ENCODE assay signal across 8 mouse cellular contexts in the genomic region with DNA sequence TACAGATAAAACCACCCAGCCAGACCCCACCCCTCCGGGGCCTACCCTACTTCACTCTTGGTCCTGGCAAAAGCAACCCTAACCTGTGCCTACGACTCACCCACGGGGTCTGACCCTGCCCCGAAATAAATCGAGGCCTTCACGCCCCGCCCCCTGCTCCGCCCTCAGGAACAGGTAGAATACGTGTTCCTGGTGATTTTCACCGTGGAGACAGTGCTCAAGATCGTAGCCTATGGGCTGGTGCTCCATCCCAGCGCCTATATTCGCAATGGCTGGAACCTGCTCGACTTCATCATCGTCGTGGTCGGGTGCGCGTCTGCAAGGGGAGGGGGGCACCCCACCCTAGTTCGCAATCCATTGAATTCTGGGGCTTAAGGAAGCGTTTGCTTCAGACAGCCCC. TPM values are rescaled to one million over a fixed set of nuclear protein-coding genes. Genes with fewer than 3 reads are reported as not detected.
DNase-seq lines count a peak whose midpoint lies in the region; ATAC-seq and TF ChIP-seq lines count a peak whose summit lies in the region.

No protein-coding gene starts in this region.

- ATAC-seq in heart, embryonic 14.5 days (ENCODE audit: insufficient number of reproducible peaks, insufficient read depth, low FRiP score, low read depth) = no peak
- ATAC-seq in embryonic facial prominence, embryonic 15.5 days (ENCODE audit: insufficient number of reproducible peaks, low FRiP score, low TSS enrichment, low read depth) = no peak
- no peak for ATAC-seq in limb, embryonic 14.5 days (ENCODE audit: low FRiP score, low read depth)

- intact Hi-C loops in left cerebral cortex, postnatal 10 days (cut with DNase I) = no loop called here

- 0 out of 2 replicates have a peak overlapping the region, but pooled peaks have one; percentile 21 for H3K9ac ChIP-seq in heart, embryonic 14.5 days (ENCODE audit: low read length)
- 0 out of 2 replicates have a peak overlapping the region, but pooled peaks have one; percentile 43 for H3K9ac ChIP-seq in ES-E14 (ENCODE audit: insufficient read depth, low read depth, low read length, poor library complexity, severe bottlenecking)
- H3K9ac ChIP-seq in embryonic facial prominence, embryonic 15.5 days = no peak overlapping the region
- peak overlapping the region; percentile 41; the same call in 1 of the 2 replicates for H3K9ac ChIP-seq in limb, embryonic 14.5 days (ENCODE audit: low read depth, low read length, severe bottlenecking)

- H3K36me3 ChIP-seq in heart, embryonic 14.5 days (ENCODE audit: control insufficient read depth, insufficient read depth, low read length) = no peaks in the 10 kb centered on the region
- H3K36me3 ChIP-seq in ES-E14 (ENCODE audit: control insufficient read depth, insufficient read depth, low read length, poor library complexity, severe bottlenecking) = no peaks in the 10 kb centered on the region
- no peaks in the 10 kb centered on the region for H3K36me3 ChIP-seq in embryonic facial prominence, embryonic 15.5 days
- H3K36me3 ChIP-seq in limb, embryonic 14.5 days (ENCODE audit: control insufficient read depth, insufficient read depth, low read length) = no peaks in the 10 kb centered on the region

- H3K4me3 ChIP-seq in heart, embryonic 14.5 days (ENCODE audit: control insufficient read depth in 1 of 2, insufficient read depth in 1 of 2, low read depth in 1 of 2, low read length in 2 of 2) = peak overlapping the region; percentile 35 to 48
- peak overlapping the region; percentile 11 to 24; a peak in 2 of 4 replicates for H3K4me3 ChIP-seq in ES-E14 (ENCODE audit: insufficient read depth in 1 of 2, low read depth in 1 of 2, low read length in 2 of 2, poor library complexity in 1 of 2, severe bottlenecking in 1 of 2)
- peak overlapping the region; percentile 34 for H3K4me3 ChIP-seq in embryonic facial prominence, embryonic 15.5 days (replicated peaks)
- H3K4me3 ChIP-seq in limb, embryonic 14.5 days (replicated peaks; ENCODE audit: low read length) = peak overlapping the region; percentile 38

- no peak overlapping the region for H3K27ac ChIP-seq in heart, embryonic 14.5 days (replicated peaks in 1 of 2; ENCODE audit: control insufficient read depth in 1 of 2, insufficient read depth in 1 of 2, low read depth in 2 of 2, low read length in 2 of 2)
- H3K27ac ChIP-seq in ES-E14 (ENCODE audit: insufficient read depth, low read depth, low read length, poor library complexity, severe bottlenecking) = no peak overlapping the region
- no peak overlapping the region for H3K27ac ChIP-seq in embryonic facial prominence, embryonic 15.5 days (replicated peaks)
- no peak overlapping the region for H3K27ac ChIP-seq in limb, embryonic 14.5 days (replicated peaks; ENCODE audit: low read depth, low read length)

- 31% methylated on average over 21 of the region's 21 CpGs for WGBS in heart, embryonic 14.5 days
- 26% methylated on average over 21 of the region's 21 CpGs for WGBS in embryonic facial prominence, embryonic 15.5 days
- WGBS in limb, embryonic 14.5 days = 28% methylated on average over 20 of the region's 21 CpGs

- no peaks in the 10 kb centered on the region for H3K9me3 ChIP-seq in heart, embryonic 14.5 days (ENCODE audit: control insufficient read depth, low read length)
- H3K9me3 ChIP-seq in ES-E14 (ENCODE audit: control insufficient read depth, insufficient read depth, low read depth, low read length) = no peaks in the 10 kb centered on the region
- no peaks in the 10 kb centered on the region for H3K9me3 ChIP-seq in embryonic facial prominence, embryonic 15.5 days (replicated peaks)
- no peaks in the 10 kb centered on the region for H3K9me3 ChIP-seq in limb, embryonic 14.5 days (ENCODE audit: control insufficient read depth, low read length)

- H3K4me2 ChIP-seq in heart, embryonic 14.5 days (ENCODE audit: low read length) = peak overlapping the region; percentile 74
- peak overlapping the region; percentile 58 for H3K4me2 ChIP-seq in embryonic facial prominence, embryonic 15.5 days (replicated peaks)
- H3K4me2 ChIP-seq in limb, embryonic 14.5 days (replicated peaks; ENCODE audit: low read depth, low read length, severe bottlenecking) = peak overlapping the region; percentile 61

- in situ Hi-C loops in ES-E14 (cut with MboI; ENCODE audit: low sequenced_read_pairs in 2 of 2, unreplicated experiment in 2 of 2) = no loop called here

- no peaks in the 10 kb centered on the region; the same call in 1 of the 2 replicates for H3K27me3 ChIP-seq in heart, embryonic 14.5 days (ENCODE audit: control insufficient read depth, insufficient read depth, low read length)
- no peaks in the 10 kb centered on the region; the same call in 1 of the 2 replicates for H3K27me3 ChIP-seq in embryonic facial prominence, embryonic 15.5 days
- H3K27me3 ChIP-seq in limb, embryonic 14.5 days (ENCODE audit: control insufficient read depth, insufficient read depth, low read length) = no peaks in the 10 kb centered on the region

- H3K4me1 ChIP-seq in heart, embryonic 14.5 days (ENCODE audit: control insufficient read depth in 2 of 2, insufficient read depth in 2 of 2, low read length in 2 of 2) = no peaks in the 10 kb centered on the region
- H3K4me1 ChIP-seq in ES-E14 (ENCODE audit: control insufficient read depth in 2 of 2, insufficient read depth in 2 of 2, low read length in 2 of 2, poor library complexity in 1 of 2) = peaks cover 0 to 4% of the 10 kb centered on the region in 2 experiments; a peak in 1 of 4 replicates
- no peaks in the 10 kb centered on the region for H3K4me1 ChIP-seq in embryonic facial prominence, embryonic 15.5 days
- no peaks in the 10 kb centered on the region for H3K4me1 ChIP-seq in limb, embryonic 14.5 days (ENCODE audit: control insufficient read depth, insufficient read depth, low read length)

- TF ChIP-seq POLR2A in limb, embryonic 14.5 days (IDR thresholded peaks at IDR 0.05; ENCODE audit: borderline replicate concordance, extremely low read depth, insufficient read depth, insufficient read length) = no peak

- no peak for DNase-seq in heart, adult 8-10 months (ENCODE audit: low spot score)
- DNase-seq in ES-E14 (ENCODE audit: low read depth, low spot score) = no peak
- no peak for DNase-seq in limb, embryonic 14.5 days (ENCODE audit: low spot score)
- no peak for DNase-seq in frontal cortex, postnatal 25 days (ENCODE audit: low spot score in 2 of 2)
- DNase-seq in left cerebral cortex, postnatal 10 days (ENCODE audit: extremely low spot score in 1 of 2, low spot score in 2 of 2) = no peak
- DNase-seq in gastrocnemius, postnatal 4 days (ENCODE audit: low spot score in 2 of 2) = no peak

TF ChIP-seq in ES-E14, 5 proteins besides CTCF, POLR2A, EP300 and RAD21 (continues in another document):
- no peak for TF ChIP-seq HCFC1 (IDR thresholded peaks at IDR 0.05; ENCODE audit: borderline replicate concordance, insufficient read depth, low read length)

RNA-seq across cellular contexts. Expression of gene Cacna1f, which starts 3.2 kb away (rescaled TPM):
- polyA plus RNA-seq in heart, embryonic 14.5 days (2014; fragmentation: Nextera tagmentation; extraction: Ambion mirVana) = not detected in 2 replicates
- total RNA-seq in heart, adult 8-10 months (2022) = not detected
- total RNA-seq in ES-E14 (2012; rRNA removed) = 0.16 TPM in 1 of 2 replicates, not detected in the other
- polyA plus RNA-seq in embryonic facial prominence, embryonic 15.5 days (2015; fragmentation: Nextera tagmentation; extraction: Ambion mirVana) = 0.03 and 0.11 TPM in 2 replicates
- polyA plus RNA-seq in limb, embryonic 14.5 days (2012; rRNA removed) = 0.04 TPM in 1 of 2 replicates, not detected in the other
- polyA plus RNA-seq in limb, embryonic 14.5 days (2014; fragmentation: Nextera tagmentation; extraction: Ambion mirVana) = 0.04 TPM in 2 replicates
- under 1 TPM; 0.08 to 0.17 TPM for total RNA-seq in left cerebral cortex, postnatal 10 days (2021)
- not detected for total RNA-seq in gastrocnemius, postnatal 4 days (2021)

RNA-seq across cellular contexts. Expression of gene Ccdc22, which starts 4.7 kb away (rescaled TPM):
- 16.1 and 17.4 TPM in 2 replicates for polyA plus RNA-seq in heart, embryonic 14.5 days (2014; fragmentation: Nextera tagmentation; extraction: Ambion mirVana)
- total RNA-seq in heart, adult 8-10 months (2022) = 10 to 100 TPM in 3 of 4 experiments, 1 to 10 TPM in 1; 8.5 to 11.9 (median 11.1) TPM
- 19.5 and 23.9 TPM in 2 replicates for total RNA-seq in ES-E14 (2012; rRNA removed)
- polyA plus RNA-seq in embryonic facial prominence, embryonic 15.5 days (2015; fragmentation: Nextera tagmentation; extraction: Ambion mirVana) = 27.4 and 29.9 TPM in 2 replicates
- polyA plus RNA-seq in limb, embryonic 14.5 days (2012; rRNA removed) = 23.5 and 26.8 TPM in 2 replicates
- 27.1 and 27.2 TPM in 2 replicates for polyA plus RNA-seq in limb, embryonic 14.5 days (2014; fragmentation: Nextera tagmentation; extraction: Ambion mirVana)
- 10 to 100 TPM; 22.8 to 25.9 TPM for total RNA-seq in left cerebral cortex, postnatal 10 days (2021)
- 10 to 100 TPM; 13.8 to 15.0 TPM for total RNA-seq in gastrocnemius, postnatal 4 days (2021)

RNA-seq across cellular contexts. Expression of gene Syp, which starts 28.2 kb away (rescaled TPM):
- polyA plus RNA-seq in heart, embryonic 14.5 days (2014; fragmentation: Nextera tagmentation; extraction: Ambion mirVana) = 0.24 and 2.0 TPM in 2 replicates
- total RNA-seq in heart, adult 8-10 months (2022) = 1 to 10 TPM; 2.9 to 5.4 (median 3.8) TPM
- total RNA-seq in ES-E14 (2012; rRNA removed) = 1.6 and 4.9 TPM in 2 replicates
- polyA plus RNA-seq in embryonic facial prominence, embryonic 15.5 days (2015; fragmentation: Nextera tagmentation; extraction: Ambion mirVana) = 4.7 and 5.3 TPM in 2 replicates
- polyA plus RNA-seq in limb, embryonic 14.5 days (2012; rRNA removed) = 2.0 and 2.1 TPM in 2 replicates
- polyA plus RNA-seq in limb, embryonic 14.5 days (2014; fragmentation: Nextera tagmentation; extraction: Ambion mirVana) = 0.51 and 0.72 TPM in 2 replicates
- 1,000 to 10,000 TPM; 1,744 to 1,801 TPM for total RNA-seq in left cerebral cortex, postnatal 10 days (2021)
- total RNA-seq in gastrocnemius, postnatal 4 days (2021) = under 1 TPM; 0.83 to 0.98 TPM

RNA-seq across cellular contexts. Expression of gene Ppp1r3f, which starts 36.0 kb away (rescaled TPM):
- polyA plus RNA-seq in heart, embryonic 14.5 days (2014; fragmentation: Nextera tagmentation; extraction: Ambion mirVana) = 1.2 TPM in 2 replicates
- 1 to 10 TPM; 3.5 to 5.7 (median 4.6) TPM for total RNA-seq in heart, adult 8-10 months (2022)
- 1.7 and 2.4 TPM in 2 replicates for total RNA-seq in ES-E14 (2012; rRNA removed)
- 2.3 and 2.6 TPM in 2 replicates for polyA plus RNA-seq in embryonic facial prominence, embryonic 15.5 days (2015; fragmentation: Nextera tagmentation; extraction: Ambion mirVana)
- polyA plus RNA-seq in limb, embryonic 14.5 days (2012; rRNA removed) = 6.0 and 6.4 TPM in 2 replicates
- polyA plus RNA-seq in limb, embryonic 14.5 days (2014; fragmentation: Nextera tagmentation; extraction: Ambion mirVana) = 1.4 and 1.5 TPM in 2 replicates
- 10 to 100 TPM; 13.5 to 15.9 TPM for total RNA-seq in left cerebral cortex, postnatal 10 days (2021)
- total RNA-seq in gastrocnemius, postnatal 4 days (2021) = 1 to 10 TPM; 2.6 to 3.4 TPM

RNA-seq across cellular contexts. Expression of gene Foxp3, which starts 36.6 kb away (rescaled TPM):
- polyA plus RNA-seq in heart, embryonic 14.5 days (2014; fragmentation: Nextera tagmentation; extraction: Ambion mirVana) = not detected in 2 replicates
- not detected for total RNA-seq in heart, adult 8-10 months (2022)
- 0.49 and 0.63 TPM in 2 replicates for total RNA-seq in ES-E14 (2012; rRNA removed)
- 0.11 TPM in 2 replicates for polyA plus RNA-seq in embryonic facial prominence, embryonic 15.5 days (2015; fragmentation: Nextera tagmentation; extraction: Ambion mirVana)
- 0.03 and 0.04 TPM in 2 replicates for polyA plus RNA-seq in limb, embryonic 14.5 days (2012; rRNA removed)
- polyA plus RNA-seq in limb, embryonic 14.5 days (2014; fragmentation: Nextera tagmentation; extraction: Ambion mirVana) = not detected in 2 replicates
- under 1 TPM in 1 of 2 experiments, not detected in 1; 0.62 TPM for total RNA-seq in left cerebral cortex, postnatal 10 days (2021)
- total RNA-seq in gastrocnemius, postnatal 4 days (2021) = under 1 TPM in 1 of 2 experiments, not detected in 1; 0.15 TPM

Comparison
In these comparisons a context has a peak if more than half of its experiments do, and no peak if none do; other contexts are left out.
1. RNA of gene Syp, which starts 28.2 kb away (total RNA-seq): 1,744 to 1,801 TPM in left cerebral cortex, postnatal 10 days; 2.9 to 5.4 TPM in heart, adult 8-10 months, 1.6 to 4.9 TPM in ES-E14 and 0.83 to 0.98 TPM in gastrocnemius, postnatal 4 days; every median in the first group is over 100 times any median in the second.
2. Peak in every context shown above with its lines, with median percentiles within 50 percentile points of each other: H3K4me2 ChIP-seq and H3K4me3 ChIP-seq.